Mouse (Mus musculus): ENCODE measurements at regions not wholly inside any gene's neighbourhood (a gene's known extent, or its start where the extent isn't known, plus 50 kb on each side); places are given as distances from the start of the nearest gene placed in this dataset.

- DNase-seq (ENCODE audit: low spot score in 2 of 2), result no peak
- TF ChIP-seq CTCF (conservative IDR thresholded peaks at IDR 0.05), result no peak
- H3K4me3 ChIP-seq, result no peak overlapping the region
- H3K27ac ChIP-seq, result 0 out of 2 replicates have a peak overlapping the region, but pooled peaks have one; percentile 11
These were observed 600.0 kb downstream of the Gm9195 start for GRCm38 (mm10) chr14:71891667-71892066.

GRCm38 (mm10) chr14:71882871-71883270, 608.8 kb downstream of the Gm9195 start:
- Histone ChIP-seq H3K27ac (no peak overlapping the region), H3K4me3 (no peak overlapping the region)
- TF ChIP-seq CTCF (conservative IDR thresholded peaks at IDR 0.05), result no peak
- DNase-seq (ENCODE audit: low spot score in 2 of 2), result no peak

GRCm38 (mm10) chr14:71845546-71845945, 646.1 kb downstream of the Gm9195 start:
- H3K27ac ChIP-seq, result no peak overlapping the region
- TF ChIP-seq CTCF (conservative IDR thresholded peaks at IDR 0.05), result no peak
- no peak for DNase-seq (ENCODE audit: low spot score in 2 of 2)
- H3K4me3 ChIP-seq, result no peak overlapping the region

GRCm38 (mm10) chr14:71808863-71809487, 682.7 kb downstream of the Gm9195 start:
- no peak for TF ChIP-seq CTCF (conservative IDR thresholded peaks at IDR 0.05)
- Histone ChIP-seq H3K27ac (no peak overlapping the region), H3K4me3 (no peak overlapping the region)
- DNase-seq (ENCODE audit: low spot score in 2 of 2), result no peak

- Histone ChIP-seq H3K4me3 (no peak overlapping the region), H3K27ac (no peak overlapping the region)
- peak; percentile 68 for TF ChIP-seq CTCF (conservative IDR thresholded peaks at IDR 0.05)
- DNase-seq (ENCODE audit: low spot score in 2 of 2), result peak in 1 of 2 experiments; percentile 12
These were observed 686.0 kb downstream of the Gm9195 start for GRCm38 (mm10) chr14:71805624-71806023.

GRCm38 (mm10) chr14:71799861-71800260, 691.8 kb downstream of the Gm9195 start:
- H3K27ac ChIP-seq, result peak overlapping the region; percentile 71; the same call in 1 of the 2 replicates
- DNase-seq (ENCODE audit: low spot score in 2 of 2), result peak; percentile 31 to 68
- no peak overlapping the region for H3K4me3 ChIP-seq
- TF ChIP-seq CTCF (conservative IDR thresholded peaks at IDR 0.05), result no peak

GRCm38 (mm10) chr14:71795713-71796112, 695.9 kb downstream of the Gm9195 start:
- no peak overlapping the region for H3K27ac ChIP-seq
- no peak for DNase-seq (ENCODE audit: low spot score in 2 of 2)
- no peak overlapping the region for H3K4me3 ChIP-seq
- no peak for TF ChIP-seq CTCF (conservative IDR thresholded peaks at IDR 0.05)

- Histone ChIP-seq H3K4me3 (no peak overlapping the region), H3K27ac (no peak overlapping the region)
- DNase-seq (ENCODE audit: low spot score in 2 of 2), result peak in 1 of 2 experiments; percentile 3
- no peak for TF ChIP-seq CTCF (conservative IDR thresholded peaks at IDR 0.05)
These were observed 714.6 kb downstream of the Gm9195 start for GRCm38 (mm10) chr14:71776990-71777525.

GRCm38 (mm10) chr14:71766856-71767255, 724.8 kb downstream of the Gm9195 start:
- no peak for DNase-seq (ENCODE audit: low spot score in 2 of 2)
- H3K27ac ChIP-seq, result no peak overlapping the region
- H3K4me3 ChIP-seq, result no peak overlapping the region
- no peak for TF ChIP-seq CTCF (conservative IDR thresholded peaks at IDR 0.05)

GRCm38 (mm10) chr14:71728542-71728941, 763.1 kb downstream of the Gm9195 start:
- H3K27ac ChIP-seq, result no peak overlapping the region
- H3K4me3 ChIP-seq, result no peak overlapping the region
- no peak for TF ChIP-seq CTCF (conservative IDR thresholded peaks at IDR 0.05)
- DNase-seq (ENCODE audit: low spot score in 2 of 2), result peak in 1 of 2 experiments; percentile 60

GRCm38 (mm10) chr14:71723526-71723925, 768.1 kb downstream of the Gm9195 start:
- Histone ChIP-seq H3K27ac (no peak overlapping the region), H3K4me3 (no peak overlapping the region)
- DNase-seq (ENCODE audit: low spot score in 2 of 2), result no peak
- TF ChIP-seq CTCF (conservative IDR thresholded peaks at IDR 0.05), result no peak

GRCm38 (mm10) chr14:71709528-71710289, 781.9 kb downstream of the Gm9195 start:
- H3K27ac ChIP-seq, result no peak overlapping the region
- no peak for DNase-seq (ENCODE audit: low spot score in 2 of 2)
- no peak for TF ChIP-seq CTCF (conservative IDR thresholded peaks at IDR 0.05)

GRCm38 (mm10) chr14:71692752-71693437, 798.7 kb downstream of the Gm9195 start:
- H3K4me3 ChIP-seq, result no peak overlapping the region
- no peak for DNase-seq (ENCODE audit: low spot score in 2 of 2)
- no peak for TF ChIP-seq CTCF (conservative IDR thresholded peaks at IDR 0.05)
- no peak overlapping the region for H3K27ac ChIP-seq

More at GRCm38 (mm10) chr14:71709528-71710289, 781.9 kb downstream of the Gm9195 start:
- H3K4me3 ChIP-seq, result no peak overlapping the region
